Mouse (Mus musculus) 3T3-L1 (cell line): ENCODE measurements at regions not wholly inside any gene's neighbourhood (a gene's known extent, or its start where the extent isn't known, plus 50 kb on each side); places are given as distances from the start of the nearest gene placed in this dataset.
A peak's percentile ranks its signal among the peaks of the same experiment; 100 is the strongest.

Experiments used
- DNase-seq: peaks from one replicate; pipeline ENCODE4 v3.0.0-alpha.2; 2015; ENCODE audit warnings: low read depth, low spot score

DNA sequence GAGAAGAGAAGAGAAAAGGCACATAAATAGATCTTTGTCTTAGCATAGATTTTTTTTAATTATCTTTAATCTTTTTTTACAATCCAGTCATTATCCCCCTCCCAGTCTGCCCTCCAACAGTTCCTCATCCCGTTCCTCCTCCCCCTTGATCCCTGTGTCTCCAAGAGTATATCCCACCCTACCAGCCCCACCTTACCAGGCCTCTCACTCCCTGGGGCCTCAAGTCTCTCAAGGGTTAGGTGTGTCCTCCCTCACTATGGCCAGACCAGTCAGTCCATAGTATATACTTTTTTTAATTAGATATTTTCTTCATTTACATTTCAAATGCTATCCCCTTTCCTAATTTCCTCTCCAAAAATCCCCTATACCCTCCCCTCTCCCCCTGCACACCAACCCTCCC lies 475.1 kb downstream of the Rps29 start:
- no peak for DNase-seq

- DNase-seq, result no peak
Observed at GRCm38 (mm10) chr12:68683176-68683575, 475.8 kb downstream of the Rps29 start.

GRCm38 (mm10) chr12:68680668-68681067 lies 478.3 kb downstream of the Rps29 start:
- no peak for DNase-seq

DNA sequence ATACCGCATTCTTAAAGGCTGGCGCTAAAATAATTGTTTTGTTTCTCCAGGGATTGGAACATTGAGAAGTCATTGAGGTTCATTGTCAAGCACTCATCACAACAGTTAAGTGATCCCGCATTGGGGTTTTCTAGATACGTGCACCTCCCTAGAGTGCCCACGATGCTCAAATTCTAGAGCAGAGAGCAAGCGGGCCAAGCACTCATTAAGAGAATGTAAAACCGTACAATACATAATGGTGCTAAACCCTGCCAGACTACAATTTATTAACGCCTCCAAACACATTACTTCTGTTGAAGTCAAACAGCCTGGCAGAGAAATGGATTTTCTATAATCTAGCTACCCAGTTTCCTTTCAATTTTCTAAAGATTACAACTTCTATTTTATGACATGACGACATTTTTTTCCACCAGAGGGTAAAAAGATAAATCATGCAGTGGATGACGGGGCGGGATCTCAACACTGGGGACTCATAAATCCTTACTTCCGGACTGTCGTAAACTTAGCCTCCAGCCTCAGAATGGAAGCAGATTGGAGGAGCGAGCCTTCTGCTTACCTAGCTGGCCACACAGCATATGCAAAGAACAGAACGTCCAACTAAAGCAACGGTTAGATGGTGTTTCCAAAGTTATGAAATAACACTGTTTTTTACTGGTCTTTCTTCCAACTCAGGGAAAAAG lies 482.8 kb downstream of the Rps29 start:
- DNase-seq, result peak; percentile 8

- peak; percentile 67 for DNase-seq
Observed at GRCm38 (mm10) chr12:68672011-68672410, 487.0 kb downstream of the Rps29 start.

GRCm38 (mm10) chr12:68645901-68646585 lies 512.9 kb downstream of the Rps29 start:
- no peak for DNase-seq

DNA sequence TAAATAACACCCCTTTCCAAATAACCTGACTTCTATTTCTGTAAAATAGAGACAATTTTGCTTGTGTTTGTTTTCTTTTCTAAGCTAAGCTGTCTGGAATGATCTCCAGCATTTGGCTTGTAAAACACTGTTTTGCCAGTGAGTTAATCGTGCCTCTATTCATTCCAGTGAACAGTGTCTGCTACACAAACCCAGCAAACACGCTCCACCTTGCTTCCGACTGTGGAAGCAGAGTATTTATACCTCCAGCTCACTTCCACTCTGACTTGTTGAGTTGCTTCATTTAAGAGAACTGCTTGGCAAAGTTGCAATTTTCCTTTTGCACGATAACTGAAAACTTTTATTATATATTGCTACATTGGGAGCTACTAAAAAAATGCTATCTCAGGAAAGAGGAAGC lies 515.3 kb downstream of the Rps29 start:
- DNase-seq, result no peak

- DNase-seq, result no peak
Observed at GRCm38 (mm10) chr12:68632441-68632840, 526.5 kb downstream of the Rps29 start.

GRCm38 (mm10) chr12:68618337-68618736 lies 540.6 kb downstream of the Rps29 start:
- DNase-seq, result peak; percentile 6

DNA sequence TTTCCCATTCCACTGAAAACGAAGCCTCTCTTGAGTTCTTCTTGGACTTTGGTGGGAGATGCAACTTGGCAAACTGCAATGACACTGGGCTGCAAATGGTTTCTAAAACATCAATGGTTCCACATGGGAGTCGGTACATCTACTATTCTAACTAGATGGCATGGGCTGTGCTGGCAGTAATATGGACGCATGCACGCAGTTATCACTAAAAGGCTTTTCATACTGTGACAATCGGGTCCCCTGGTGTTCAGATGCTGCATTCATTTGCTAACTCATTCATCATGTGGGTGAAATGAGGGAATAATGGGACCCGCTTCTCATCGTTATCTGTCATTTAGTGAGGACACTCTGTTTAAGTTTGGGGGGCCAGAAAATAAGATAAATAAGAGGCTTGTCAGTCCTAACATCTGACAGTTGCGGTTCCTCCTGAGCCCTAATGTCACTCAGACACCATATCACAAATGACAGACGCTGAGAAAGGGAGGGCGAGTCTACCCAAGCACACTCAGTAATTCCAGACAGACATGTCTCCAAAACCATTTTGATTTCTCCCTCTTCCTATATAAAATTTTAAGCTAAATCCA lies 553.5 kb downstream of the Rps29 start:
- DNase-seq, result no peak

GRCm38 (mm10) chr12:68604524-68605299 lies 554.3 kb downstream of the Rps29 start:
- peak; percentile 9 for DNase-seq

DNA sequence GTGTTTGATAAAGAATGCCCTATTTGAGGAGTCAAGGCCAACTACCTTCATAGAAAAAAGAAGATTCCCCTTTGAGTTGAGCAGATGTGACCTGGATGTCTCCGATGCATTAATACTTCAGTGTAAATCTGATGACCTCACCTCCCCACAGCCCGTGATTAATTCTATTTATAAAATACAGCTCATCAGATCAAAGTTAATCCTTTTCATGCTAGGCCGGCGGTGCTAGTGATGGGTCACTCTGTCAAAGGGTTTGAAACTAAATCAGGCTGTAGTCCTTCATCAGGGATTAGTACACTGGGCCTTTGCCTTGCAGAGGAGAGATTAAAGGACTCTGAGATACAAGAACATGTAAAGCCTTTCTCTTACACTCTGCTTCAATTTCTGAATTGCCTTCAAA lies 556.3 kb downstream of the Rps29 start:
- DNase-seq, result no peak

DNA sequence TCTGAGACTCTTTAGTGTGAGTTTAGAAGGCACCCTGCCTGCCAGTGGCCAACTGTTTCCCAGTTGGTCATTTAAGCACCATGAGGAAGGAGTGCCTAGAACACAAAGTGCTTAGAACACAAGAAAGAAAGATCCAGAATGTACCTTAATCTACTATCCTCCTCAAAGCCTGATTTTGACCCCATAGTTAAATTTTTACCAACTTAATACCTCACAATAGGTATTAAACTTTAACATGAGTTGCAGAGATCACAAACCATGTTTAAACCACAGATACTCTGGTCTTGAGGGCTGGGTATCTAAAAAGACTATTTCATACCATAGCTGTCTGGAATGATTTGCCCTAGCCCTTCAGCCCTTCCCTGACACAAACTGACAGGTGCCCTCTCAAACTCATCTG lies 557.6 kb downstream of the Rps29 start:
- DNase-seq, result no peak

- DNase-seq, result no peak
Observed at GRCm38 (mm10) chr12:68599681-68600596, 559.0 kb downstream of the Rps29 start.

DNA sequence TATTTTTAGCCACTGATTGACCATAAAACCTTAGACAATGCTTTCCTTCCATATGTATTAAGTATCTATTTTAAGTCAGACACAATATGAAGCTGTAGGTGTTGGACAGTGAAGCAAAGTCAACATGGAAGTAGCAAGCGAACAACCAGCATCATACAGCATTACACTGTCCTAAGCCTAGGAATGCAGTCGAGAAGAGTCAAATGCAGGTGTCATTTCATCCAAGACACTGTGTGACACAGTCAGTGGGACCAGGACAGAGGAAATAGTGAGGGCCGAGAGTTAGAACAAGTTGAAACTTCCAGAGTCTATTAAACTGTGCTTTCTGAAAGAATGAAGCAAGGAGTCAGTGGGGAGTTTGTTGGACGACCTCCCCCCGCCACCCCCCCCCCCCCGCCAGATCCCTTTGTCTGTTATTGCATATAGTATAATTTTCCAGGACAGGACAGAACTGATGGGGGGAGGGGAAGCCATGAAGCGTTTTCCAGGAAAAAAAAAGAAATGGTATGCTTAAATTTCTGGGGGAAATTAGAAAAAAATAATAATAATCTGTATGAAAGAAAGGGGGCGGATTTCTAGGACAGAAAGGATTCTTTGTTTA lies 559.9 kb downstream of the Rps29 start:
- no peak for DNase-seq

- DNase-seq, result no peak
Observed at GRCm38 (mm10) chr12:68585524-68585872, 573.5 kb downstream of the Rps29 start.

GRCm38 (mm10) chr12:68584786-68585523 lies 574.0 kb downstream of the Rps29 start:
- no peak for DNase-seq

- no peak for DNase-seq
Observed at GRCm38 (mm10) chr12:68579909-68580308, 579.1 kb downstream of the Rps29 start.

DNA sequence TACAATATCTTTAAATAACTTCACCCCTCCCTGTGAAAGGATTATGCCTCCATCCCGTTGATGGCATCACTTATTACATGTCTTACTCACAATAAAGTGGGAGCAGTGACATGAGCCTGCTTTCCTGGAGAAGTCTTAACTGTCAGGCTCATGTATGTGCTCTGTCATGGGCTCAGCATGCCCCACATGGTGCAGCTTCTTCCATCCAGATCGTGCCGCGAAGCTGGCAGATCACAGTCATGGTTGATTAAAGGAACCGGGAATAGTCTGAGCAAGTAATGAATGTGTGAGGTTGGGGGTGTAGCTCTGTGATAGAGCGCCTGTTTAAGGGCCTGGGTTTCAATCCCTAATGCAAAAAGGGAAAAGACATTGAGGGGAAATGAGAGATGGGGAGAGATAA lies 581.5 kb downstream of the Rps29 start:
- DNase-seq, result no peak

DNA sequence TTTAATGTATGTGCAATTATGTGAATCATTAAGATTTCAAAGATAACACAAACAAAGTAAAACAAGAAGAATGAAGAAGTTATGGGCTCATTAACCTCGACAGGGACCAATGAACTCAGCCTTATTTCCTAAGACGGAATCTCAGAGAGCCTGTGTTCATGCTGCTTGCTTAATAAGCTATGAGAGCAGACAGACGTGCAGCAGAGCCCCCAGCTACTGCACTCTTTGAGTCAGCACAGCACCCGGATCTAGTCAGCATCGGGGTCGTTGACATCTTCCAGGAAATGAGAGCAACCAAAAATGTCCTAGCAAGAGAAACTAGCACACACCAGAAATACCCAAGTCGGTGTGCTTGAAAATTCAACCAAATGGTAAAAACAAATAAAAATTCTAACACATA lies 582.1 kb downstream of the Rps29 start:
- no peak for DNase-seq
